15 mouse cellular contexts compared by ENCODE assay signal in genomic region chr1:177627814-177628213, GRCm38 (mm10).
"Had no signal": no experiment of that assay in that cellular context is flagged by ENCODE, and none has a peak within 500 bp of the region (broad histone marks: within the 10 kb centered on the region; RNA-seq: fewer than 3 reads in every experiment).

No protein-coding gene starts in this region.

- H3K9ac ChIP-seq: lung, embryonic 14.5 days; midbrain, embryonic 13.5 days; midbrain, embryonic 15.5 days; neural tube, embryonic 12.5 days; stomach, embryonic 15.5 days had no signal

- H3K27ac ChIP-seq: midbrain, embryonic 13.5 days; midbrain, embryonic 15.5 days; neural tube, embryonic 12.5 days; stomach, embryonic 15.5 days; stomach, postnatal 0 days had no signal

- DNase-seq: lung, adult 18-20 months; lung, embryonic 14.5 days; lung, postnatal 10 days; lung, postnatal 4 days; right cerebral cortex, postnatal 14 days; thymus, adult 18-20 months; thymus, postnatal 14 days; thymus, postnatal 36 days had no signal

- H3K4me1 ChIP-seq: megakaryocyte, embryonic 14.5 days; midbrain, embryonic 15.5 days; stomach, embryonic 15.5 days had no signal

- H3K4me2 ChIP-seq: lung, embryonic 14.5 days; midbrain, embryonic 11.5 days; midbrain, embryonic 13.5 days; midbrain, embryonic 15.5 days; neural tube, embryonic 12.5 days; stomach, embryonic 15.5 days had no signal

- H3K4me3 ChIP-seq: megakaryocyte, embryonic 14.5 days; midbrain, embryonic 13.5 days; midbrain, embryonic 15.5 days; neural tube, embryonic 12.5 days; stomach, embryonic 15.5 days had no signal

- H3K9me3 ChIP-seq: megakaryocyte, embryonic 14.5 days; midbrain, embryonic 13.5 days; midbrain, embryonic 15.5 days; neural tube, embryonic 12.5 days; stomach, embryonic 15.5 days had no signal

- ATAC-seq: midbrain, embryonic 13.5 days; midbrain, embryonic 15.5 days had no signal

- H3K36me3 ChIP-seq: midbrain, embryonic 13.5 days; midbrain, embryonic 15.5 days; neural tube, embryonic 12.5 days; stomach, embryonic 15.5 days had no signal

- H3K27me3 ChIP-seq: midbrain, embryonic 15.5 days; neural tube, embryonic 12.5 days; stomach, embryonic 15.5 days had no signal
